Mouse (Mus musculus) myocyte (in vitro differentiated cells): Measurements from ENCODE around the gene Gm498.

Experiments used
- CEBPB ChIP-seq: IDR thresholded peaks from 2 replicates; pipeline ENCODE4 v1.6.1; 2011; ENCODE audit warnings: mild to moderate bottlenecking, moderate library complexity; ENCODE audit not compliant: poor library complexity, insufficient read depth, severe bottlenecking
- E2F4 ChIP-seq: IDR thresholded peaks from one replicate; pipeline ENCODE4 v1.6.1; 2011; ENCODE audit warnings: mild to moderate bottlenecking, control low read depth, moderate library complexity; ENCODE audit not compliant: insufficient read depth
- MYOG ChIP-seq, 3 experiments: IDR thresholded peaks; one replicate each; pipeline ENCODE4 v1.6.1; 2011; ENCODE audit warnings: control low read depth in 2 of 3, low read depth in 2 of 3, mild to moderate bottlenecking in 2 of 3; ENCODE audit not compliant: insufficient read length in 2 of 3, control insufficient read depth in 1 of 3, insufficient read depth in 1 of 3
- POLR2A ChIP-seq: IDR thresholded peaks from one replicate; pipeline ENCODE4 v1.6.1; 2011; ENCODE audit warnings: low read depth, mild to moderate bottlenecking, control low read depth, moderate library complexity; ENCODE audit not compliant: insufficient read length
- POLR2AphosphoS2 ChIP-seq: IDR thresholded peaks from one replicate; pipeline ENCODE4 v1.6.1; 2011; ENCODE audit warnings: low read depth, control low read depth; ENCODE audit not compliant: insufficient read length
- TCF12 ChIP-seq: IDR thresholded peaks from one replicate; pipeline ENCODE4 v1.6.1; 2011; ENCODE audit warnings: mild to moderate bottlenecking, control low read depth; ENCODE audit not compliant: poor library complexity, insufficient read depth, severe bottlenecking

DNA sequence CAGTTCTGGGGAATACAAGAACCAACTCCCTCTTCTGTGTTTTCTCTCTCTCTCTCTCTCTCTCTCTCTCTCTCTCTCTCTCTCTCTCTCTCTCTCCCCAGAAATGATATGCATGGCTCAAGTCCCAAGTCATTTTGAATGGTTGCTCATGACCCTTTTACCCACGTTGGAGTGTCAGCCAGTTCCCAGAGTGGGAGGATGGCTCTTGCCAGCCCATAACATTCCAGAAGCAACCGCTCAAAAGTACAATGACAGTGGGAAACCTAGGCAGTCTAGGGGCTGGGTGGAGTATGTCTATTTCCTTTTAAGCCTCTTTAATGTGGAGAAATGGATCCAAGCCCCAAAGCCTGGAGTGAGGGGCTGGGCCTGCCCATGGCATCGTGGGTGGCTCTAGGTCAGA lies 72.8 kb downstream of the Gm498 start:
- TF ChIP-seq POLR2A, result no peak
- TF ChIP-seq E2F4, result no peak
- no peak for TF ChIP-seq POLR2AphosphoS2
- TF ChIP-seq MYOG (IDR thresholded peaks at IDR 0.05; ENCODE audit: control insufficient read depth in 1 of 3, insufficient read depth in 1 of 3, insufficient read length in 2 of 3, low read depth in 2 of 3), result no peak
- TF ChIP-seq TCF12, result no peak
- TF ChIP-seq CEBPB, result no peak
